Mouse (Mus musculus) layer of hippocampus, adult 2 months (tissue): ENCODE results near the gene Sirt1. TPM values are rescaled to one million over a fixed set of nuclear protein-coding genes. Genes with fewer than 3 reads are reported as not detected.

Experiments
- DNase-seq, 2 experiments: peaks; one replicate each; pipeline ENCODE4 v3.0.0; 2022; ENCODE audit warnings: low spot score in 2 of 2
- H3K27ac ChIP-seq: fragments of 200-600 bp; 2 replicates; pipeline ENCODE4 v1.8.1; 2022
- H3K4me3 ChIP-seq: fragments of 200-600 bp; 2 replicates; pipeline ENCODE4 v1.8.1; 2022; ENCODE audit warnings: mild to moderate bottlenecking
- CTCF ChIP-seq: fragments of 200-600 bp; conservative IDR thresholded peaks from 2 replicates; pipeline ENCODE4 v1.8.1; 2022; ENCODE audit warnings: antibody characterized with exemption, mild to moderate bottlenecking, moderate library complexity
- total RNA-seq, 2 experiments: library from RNA; stranded (reverse); gene quantifications; 2 replicates each; pipeline ENCODE4 v1.2.3; 2021

Gene Sirt1
- total RNA-seq, 2 experiments from 2014 or later, result 11.7 to 15.9 TPM

DNA sequence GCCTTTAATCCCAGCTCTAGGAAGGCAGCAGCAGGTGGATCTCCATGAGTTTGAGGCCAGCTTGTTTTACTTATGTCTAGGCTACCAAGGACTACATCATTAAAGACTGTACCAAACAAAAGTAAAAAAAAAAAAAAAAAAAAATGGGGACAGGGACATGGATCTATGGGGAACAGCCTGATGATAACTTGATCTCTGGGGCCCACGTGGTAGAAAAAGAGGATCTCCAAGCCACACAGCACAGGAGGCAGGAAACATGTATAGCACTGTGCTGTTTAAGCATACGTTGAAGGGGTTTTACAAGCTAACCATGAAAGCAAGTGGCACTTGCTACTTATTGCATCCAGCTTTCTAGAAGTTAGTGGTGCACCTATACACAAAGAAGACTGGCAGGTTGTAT is 40.2 kb downstream of the Sirt1 start:
- Histone ChIP-seq H3K4me3 (no peak overlapping the region), H3K27ac (no peak overlapping the region)
- no peak for DNase-seq
- no peak for TF ChIP-seq CTCF

DNA sequence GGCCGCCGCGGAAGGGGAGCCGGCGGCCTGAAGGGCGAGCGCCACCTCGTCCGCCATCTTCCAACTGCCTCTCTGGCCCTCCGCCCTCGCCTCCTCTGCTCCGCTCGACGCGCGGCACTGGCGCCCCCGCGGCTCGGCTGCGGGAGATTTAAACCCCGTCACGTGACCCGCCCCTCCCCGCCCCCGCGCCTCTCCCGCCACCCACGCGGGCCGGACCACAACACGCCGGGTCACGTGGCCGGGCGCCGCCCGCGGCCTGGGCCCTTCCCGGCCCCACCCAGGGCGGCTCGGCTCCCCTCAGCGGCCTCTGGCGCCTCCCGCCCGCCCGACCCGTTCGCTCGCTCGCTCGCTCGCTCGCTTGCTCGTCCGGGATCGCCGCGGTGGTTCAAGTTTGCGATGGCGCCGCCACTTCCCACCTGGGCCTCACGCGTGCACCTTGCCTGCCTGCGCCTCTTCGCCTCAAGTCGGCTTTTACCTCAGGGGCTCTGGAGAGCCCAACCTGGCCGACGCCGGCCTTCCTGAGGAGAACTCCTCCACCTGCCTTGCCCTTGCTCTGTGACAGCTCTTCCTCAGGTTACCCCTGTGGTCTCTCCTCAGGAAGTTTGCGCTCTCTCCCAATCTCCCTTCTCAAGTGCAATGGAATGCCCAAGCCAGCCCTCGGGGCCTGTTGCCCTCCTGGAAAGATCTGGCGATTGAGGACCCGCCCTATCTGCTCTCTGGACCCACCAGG is 42.4 kb downstream of the Sirt1 start:
- TF ChIP-seq CTCF, result no peak; the same call in 1 of the 2 replicates
- peak overlapping the region; percentile 71 for H3K4me3 ChIP-seq
- peak overlapping the region; percentile 90 for H3K27ac ChIP-seq
- peak; percentile 66 to 83 for DNase-seq

GRCm38 (mm10) chr10:63337951-63338836 is 43.3 kb downstream of the Sirt1 start:
- peak overlapping the region; percentile 90 for H3K27ac ChIP-seq
- no peak for TF ChIP-seq CTCF
- peak overlapping the region; percentile 71 for H3K4me3 ChIP-seq
- DNase-seq, result peak; percentile 21 to 39

DNA sequence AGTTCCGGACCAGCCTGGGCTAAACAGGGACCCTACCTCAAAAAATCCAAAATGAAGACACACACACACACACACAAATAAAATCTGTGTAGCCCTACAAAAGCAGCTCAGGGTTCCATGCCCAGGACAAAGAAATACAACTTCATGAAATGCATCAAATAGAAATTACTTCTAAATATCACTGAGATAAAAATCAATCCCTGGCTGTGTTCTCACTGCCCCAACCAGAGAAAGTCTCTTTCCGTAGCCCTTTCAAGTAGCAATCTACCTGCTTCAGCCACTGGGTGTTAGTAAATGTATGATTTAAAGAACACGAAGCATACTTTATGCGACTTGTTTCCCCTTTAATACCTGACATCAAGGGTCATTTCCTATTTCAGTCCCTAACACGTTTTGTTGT is 44.2 kb downstream of the Sirt1 start:
- no peak for DNase-seq
- H3K4me3 ChIP-seq, result peak overlapping the region; percentile 71
- TF ChIP-seq CTCF, result no peak
- H3K27ac ChIP-seq, result no peak overlapping the region

DNA sequence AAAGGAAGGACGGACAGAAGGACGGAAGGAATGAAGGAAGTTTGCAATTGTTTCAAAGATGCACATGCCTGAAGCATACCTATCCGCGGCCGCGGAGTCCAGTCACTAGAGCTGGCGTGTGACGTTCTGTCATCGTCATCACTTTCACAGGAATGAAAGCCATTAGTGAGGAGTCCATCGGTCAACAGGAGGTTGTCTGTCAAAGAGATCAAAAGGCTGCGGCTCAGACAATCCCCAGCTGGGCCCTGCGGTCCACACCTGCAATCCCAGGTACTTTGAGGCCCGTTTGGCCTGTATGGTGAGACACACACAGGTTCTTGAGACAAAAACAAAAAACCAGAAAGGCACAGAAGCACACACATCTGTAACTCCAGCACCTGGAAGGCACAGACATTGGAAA is 44.6 kb downstream of the Sirt1 start:
- Histone ChIP-seq H3K4me3 (peak overlapping the region; percentile 21; the same call in 1 of the 2 replicates), H3K27ac (no peak overlapping the region)
- TF ChIP-seq CTCF, result no peak
- DNase-seq, result no peak

DNA sequence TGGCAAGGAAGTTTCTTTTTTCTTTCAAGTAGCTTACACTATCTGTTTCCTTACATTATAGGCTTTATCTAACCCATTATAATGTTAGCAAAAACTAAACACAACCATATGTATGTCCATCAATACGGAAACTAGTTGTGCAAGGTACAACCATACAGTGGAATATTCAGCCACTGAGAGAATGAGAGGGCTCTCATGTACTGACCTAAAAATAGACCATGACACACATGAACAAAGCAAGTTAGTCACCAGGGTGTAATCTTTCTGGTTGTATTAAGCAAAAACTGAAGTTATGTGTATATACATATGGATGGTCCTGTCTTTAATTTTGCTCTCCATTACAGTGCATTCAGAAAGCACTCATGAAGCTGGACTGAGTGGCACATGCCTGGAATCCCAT is 54.4 kb downstream of the Sirt1 start:
- no peak for TF ChIP-seq CTCF
- no peak overlapping the region for H3K27ac ChIP-seq
- no peak for DNase-seq
- H3K4me3 ChIP-seq, result no peak overlapping the region

- no peak overlapping the region for H3K4me3 ChIP-seq
- no peak for TF ChIP-seq CTCF
- DNase-seq, result no peak
- no peak overlapping the region for H3K27ac ChIP-seq
These were observed 67.8 kb downstream of the Sirt1 start for GRCm38 (mm10) chr10:63313726-63314125.

DNA sequence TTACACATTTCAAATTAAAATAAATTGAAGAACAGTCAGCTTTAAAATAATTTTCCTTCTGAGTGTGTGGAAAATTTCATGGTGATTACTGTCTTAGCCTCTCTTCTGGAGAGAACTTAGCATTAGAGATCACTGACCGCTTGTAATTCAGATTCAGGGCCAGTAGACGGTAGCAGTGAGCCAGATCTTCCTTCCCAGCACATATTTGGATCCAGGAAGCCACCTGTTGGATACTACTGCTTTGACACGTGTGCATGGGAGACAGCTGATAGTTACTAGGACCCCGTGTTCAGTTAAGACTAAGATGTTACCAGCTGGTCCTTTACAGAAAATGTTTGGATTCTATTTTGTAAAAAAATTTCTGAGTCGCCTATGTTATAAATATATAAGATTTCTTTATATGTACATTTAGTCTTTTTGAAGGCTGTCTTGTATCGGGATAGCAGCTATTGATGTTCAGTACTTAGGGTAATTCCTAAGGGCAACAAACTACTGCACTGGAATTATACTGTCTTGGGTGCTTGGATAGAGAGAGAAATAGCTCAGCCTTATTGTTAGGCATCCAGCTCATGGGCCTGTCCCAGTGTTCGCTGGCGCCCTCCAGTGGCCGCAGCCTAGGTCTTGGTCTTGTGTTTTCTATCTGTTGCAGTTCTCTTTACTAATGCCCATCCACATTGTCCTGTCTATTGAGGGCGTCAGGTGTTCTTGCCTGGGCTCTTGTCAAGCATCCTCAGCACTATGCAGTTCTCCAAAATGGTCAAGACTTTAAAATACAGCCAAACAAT is 72.7 kb downstream of the Sirt1 start:
- peak; percentile 59 to 88 for DNase-seq
- no peak overlapping the region for H3K4me3 ChIP-seq
- no peak overlapping the region for H3K27ac ChIP-seq
- peak; percentile 73 for TF ChIP-seq CTCF

GRCm38 (mm10) chr10:63302356-63302755 is 79.1 kb downstream of the Sirt1 start:
- DNase-seq, result no peak
- H3K4me3 ChIP-seq, result no peak overlapping the region
- TF ChIP-seq CTCF, result no peak

DNA sequence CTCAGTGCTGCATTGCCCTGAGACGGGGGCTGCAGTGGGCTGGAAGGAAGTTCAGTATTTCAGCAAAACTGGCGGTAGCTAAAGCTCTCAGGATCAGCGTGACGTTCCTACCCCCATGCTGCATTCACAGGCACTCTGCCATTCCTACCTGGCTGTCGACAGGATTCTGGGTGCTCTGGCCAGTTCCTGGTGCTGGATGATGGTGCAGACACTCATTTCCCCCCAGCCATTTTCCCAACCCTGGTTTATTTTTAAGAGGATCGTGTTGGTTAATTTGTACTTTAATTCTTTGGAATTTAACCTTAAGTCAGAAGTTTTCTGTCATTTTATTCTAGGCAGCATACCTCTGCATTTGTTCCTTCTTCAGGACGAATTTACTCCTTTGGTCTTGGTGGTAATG is 98.7 kb downstream of the Sirt1 start:
- DNase-seq, result no peak
- H3K4me3 ChIP-seq, result no peak overlapping the region
- no peak overlapping the region for H3K27ac ChIP-seq
- no peak for TF ChIP-seq CTCF

More at GRCm38 (mm10) chr10:63302356-63302755, 79.1 kb downstream of the Sirt1 start:
- H3K27ac ChIP-seq, result no peak overlapping the region

DNA sequence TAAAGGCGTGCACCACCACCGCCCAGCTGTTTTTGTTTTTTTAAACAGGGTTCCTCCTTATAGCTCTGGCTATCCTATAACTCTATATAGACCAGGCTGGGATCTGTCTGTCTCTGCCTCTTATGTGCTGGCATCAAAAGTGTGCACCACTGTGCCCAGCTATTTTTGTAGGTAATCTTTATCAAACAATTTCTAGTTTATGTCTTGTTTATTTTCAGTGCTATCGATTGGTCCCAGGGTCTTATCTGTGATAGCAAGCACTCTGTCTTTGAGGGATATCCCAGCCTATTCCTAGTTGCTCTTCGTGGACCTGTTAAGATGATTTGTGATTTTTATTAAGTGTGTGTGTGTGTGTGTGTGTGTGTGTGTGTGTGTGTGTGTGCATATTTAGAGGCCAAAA is 99.1 kb downstream of the Sirt1 start:
- no peak for DNase-seq
- Histone ChIP-seq H3K4me3 (no peak overlapping the region), H3K27ac (no peak overlapping the region)
- TF ChIP-seq CTCF, result no peak

- no peak overlapping the region for H3K4me3 ChIP-seq
- H3K27ac ChIP-seq, result no peak overlapping the region
- no peak for DNase-seq
- TF ChIP-seq CTCF, result no peak
These were observed 101.7 kb downstream of the Sirt1 start for GRCm38 (mm10) chr10:63279851-63280250.

- no peak for DNase-seq
- TF ChIP-seq CTCF, result no peak
- Histone ChIP-seq H3K27ac (no peak overlapping the region), H3K4me3 (no peak overlapping the region)
These were observed 104.5 kb downstream of the Sirt1 start for GRCm38 (mm10) chr10:63277010-63277409.
